Mouse (Mus musculus) MEL (cell line): ENCODE measurements around the gene Gm20441. TPM values are rescaled to one million over a fixed set of nuclear protein-coding genes. Genes with fewer than 3 reads are reported as not detected.

Experiments used
- polyA plus RNA-seq, 2 experiments: library from polyadenylated mRNA; stranded (reverse) in 1 of 2; unstranded in 1 of 2; fragments of >175 nt in 1 of 2; fragments of >200 nt in 1 of 2; gene quantifications; 2 replicates each; pipeline versions ENCODE4 v1.2.1 to v1.2.4; 2012; ENCODE audit warnings: low replicate concordance in 2 of 2, low read depth in 1 of 2; ENCODE audit not compliant: insufficient read length in 2 of 2, insufficient read depth in 1 of 2, missing spikeins in 1 of 2
- total RNA-seq: library from RNA; depleted of rRNA; stranded (reverse); fragments of 300-350 nt; gene quantifications from 2 replicates; pipeline ENCODE4 v1.2.3, GENCODE M21; 2012; rRNA removed

Gm20441 gene
- total and polyA plus RNA-seq, 3 experiments: not detected

Other genes starting within 250 kb of the Gm20441 start
- gene Lrrc75b, start 220.6 kb downstream of the Gm20441 start, total RNA-seq: not detected in 2 replicates
- not detected for gene Lrrc75b, start 220.6 kb downstream of the Gm20441 start, polyA plus RNA-seq
- gene Ggt1, start 219.3 kb downstream of the Gm20441 start, total RNA-seq: 0.46 and 1.4 TPM in 2 replicates
- 1 to 10 TPM in 1 of 2 experiments, not detected in 1; 3.2 TPM for gene Ggt1, start 219.3 kb downstream of the Gm20441 start, polyA plus RNA-seq
- gene Ggt5, start 191.6 kb downstream of the Gm20441 start, total RNA-seq: 0.03 TPM in 1 of 2 replicates, not detected in the other
- under 1 TPM in 1 of 2 experiments, not detected in 1; 0.11 TPM for gene Ggt5, start 191.6 kb downstream of the Gm20441 start, polyA plus RNA-seq
- gene Susd2, start 136.9 kb downstream of the Gm20441 start, total RNA-seq: 0.07 and 0.12 TPM in 2 replicates
- gene Susd2, start 136.9 kb downstream of the Gm20441 start, polyA plus RNA-seq: under 1 TPM in 1 of 2 experiments, not detected in 1; 0.15 TPM
- 27.2 and 28.2 TPM in 2 replicates for gene Cabin1, start 16.6 kb downstream of the Gm20441 start, total RNA-seq
- 100 to 1,000 TPM in 1 of 2 experiments, 10 to 100 TPM in 1; 54.9 to 115 TPM for gene Cabin1, start 16.6 kb downstream of the Gm20441 start, polyA plus RNA-seq
- gene Ddt, start 7.5 kb downstream of the Gm20441 start, total RNA-seq: 45.1 and 48.8 TPM in 2 replicates
- 10 to 100 TPM in 1 of 2 experiments, not detected in 1; 63.4 TPM for gene Ddt, start 7.5 kb downstream of the Gm20441 start, polyA plus RNA-seq
- gene Gstt3, start 460 bp upstream of the Gm20441 start, total RNA-seq: 4.0 TPM in 2 replicates
- gene Gstt3, start 460 bp upstream of the Gm20441 start, polyA plus RNA-seq: 10 to 100 TPM in 1 of 2 experiments, not detected in 1; 10.2 TPM
- 1.3 and 2.0 TPM in 2 replicates for gene Gstt1, start 17.6 kb upstream of the Gm20441 start, total RNA-seq
- gene Gstt1, start 17.6 kb upstream of the Gm20441 start, polyA plus RNA-seq: 1 to 10 TPM in 1 of 2 experiments, not detected in 1; 3.8 TPM
- not detected in 2 replicates for gene Gstt4, start 41.6 kb upstream of the Gm20441 start, total RNA-seq
- not detected for gene Gstt4, start 41.6 kb upstream of the Gm20441 start, polyA plus RNA-seq
- 4.3 and 4.9 TPM in 2 replicates for gene Gstt2, start 56.5 kb upstream of the Gm20441 start, total RNA-seq
- gene Gstt2, start 56.5 kb upstream of the Gm20441 start, polyA plus RNA-seq: 10 to 100 TPM in 1 of 2 experiments, not detected in 1; 10.9 TPM
- gene Mif, start 79.3 kb upstream of the Gm20441 start, total RNA-seq: 862 and 1,292 TPM in 2 replicates
- gene Mif, start 79.3 kb upstream of the Gm20441 start, polyA plus RNA-seq: 1,000 to 10,000 TPM in 1 of 2 experiments, 100 to 1,000 TPM in 1; 817 to 2,606 TPM
- gene Derl3, start 112.5 kb upstream of the Gm20441 start, total RNA-seq: 0.23 and 0.69 TPM in 2 replicates
- 1 to 10 TPM in 1 of 2 experiments, not detected in 1; 1.5 TPM for gene Derl3, start 112.5 kb upstream of the Gm20441 start, polyA plus RNA-seq
- 91.6 and 91.8 TPM in 2 replicates for gene Smarcb1, start 140.7 kb upstream of the Gm20441 start, total RNA-seq
- 1,000 to 10,000 TPM in 1 of 2 experiments, 100 to 1,000 TPM in 1; 117 to 2,689 TPM for gene Smarcb1, start 140.7 kb upstream of the Gm20441 start, polyA plus RNA-seq
- gene Chchd10, start 152.2 kb upstream of the Gm20441 start, total RNA-seq: 143 and 158 TPM in 2 replicates
- 100 to 1,000 TPM in 1 of 2 experiments, not detected in 1; 428 TPM for gene Chchd10, start 152.2 kb upstream of the Gm20441 start, polyA plus RNA-seq
- 1.3 and 1.5 TPM in 2 replicates for gene Mmp11, start 155.5 kb upstream of the Gm20441 start, total RNA-seq
- 1 to 10 TPM in 1 of 2 experiments, not detected in 1; 5.9 TPM for gene Mmp11, start 155.5 kb upstream of the Gm20441 start, polyA plus RNA-seq
- gene Gm867, start 159.7 kb upstream of the Gm20441 start, total RNA-seq: 0.08 and 0.26 TPM in 2 replicates
- gene Gm867, start 159.7 kb upstream of the Gm20441 start, polyA plus RNA-seq: 1 to 10 TPM in 1 of 2 experiments, not detected in 1; 1.6 TPM
- gene Vpreb3, start 162.1 kb upstream of the Gm20441 start, total RNA-seq: 0.27 TPM in 1 of 2 replicates, not detected in the other
- under 1 TPM in 1 of 2 experiments, not detected in 1; 0.88 TPM for gene Vpreb3, start 162.1 kb upstream of the Gm20441 start, polyA plus RNA-seq
- not detected in 2 replicates for gene Gm5134, start 173.6 kb upstream of the Gm20441 start, total RNA-seq
- not detected for gene Gm5134, start 173.6 kb upstream of the Gm20441 start, polyA plus RNA-seq